ENCODE assay signal across 17 mouse cellular contexts in the genomic region with DNA sequence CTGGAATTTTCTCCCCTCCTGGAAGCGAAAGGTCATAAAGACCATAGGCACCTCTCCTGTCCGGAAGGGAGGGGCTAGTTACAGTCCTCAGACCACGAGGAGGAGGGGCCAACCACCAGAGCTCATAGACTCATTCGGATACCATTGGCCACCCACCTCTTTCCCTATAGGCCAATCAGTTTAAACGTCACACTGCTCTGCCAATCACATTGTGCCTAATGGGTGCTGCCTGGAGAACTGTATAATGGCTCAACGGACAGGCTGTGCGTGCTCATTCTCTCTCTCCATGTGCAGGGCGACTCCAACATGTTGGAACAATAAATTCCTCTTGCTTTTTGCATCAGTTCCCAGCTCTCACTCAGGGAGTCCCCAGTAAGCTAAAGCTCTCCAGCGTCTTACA. TPM values are rescaled to one million over a fixed set of nuclear protein-coding genes. Genes with fewer than 3 reads are reported as not detected.
DNase-seq lines count a peak whose midpoint lies in the region; ATAC-seq and TF ChIP-seq lines count a peak whose summit lies in the region.
"Had no signal": no experiment of that assay in that cellular context is flagged by ENCODE, and none has a peak within 500 bp of the region (broad histone marks: within the 10 kb centered on the region; RNA-seq: fewer than 3 reads in every experiment).

No protein-coding gene starts in this region.

- H3K9ac ChIP-seq in embryonic facial prominence, embryonic 11.5 days (replicated peaks; ENCODE audit: low read length), result no peak overlapping the region
- H3K9ac ChIP-seq in hindbrain, embryonic 16.5 days (ENCODE audit: low read depth, low read length), result no peak overlapping the region
- no peak overlapping the region for H3K9ac ChIP-seq in neural tube, embryonic 15.5 days (replicated peaks)
- H3K9ac ChIP-seq: embryonic facial prominence, embryonic 13.5 days; limb, embryonic 15.5 days had no signal

- no peaks in the 10 kb centered on the region for H3K4me1 ChIP-seq in embryonic facial prominence, embryonic 11.5 days (ENCODE audit: control insufficient read depth, insufficient read depth, low read length)
- H3K4me1 ChIP-seq in embryonic facial prominence, embryonic 10.5 days, result 0 out of 2 replicates have a peak, but pooled peaks cover 7% of the 10 kb centered on the region
- H3K4me1 ChIP-seq in spleen, adult 2 months (ENCODE audit: control insufficient read depth, insufficient read depth, insufficient read length), result peaks cover 12% of the 10 kb centered on the region; the same call in 1 of the 2 replicates
- no peaks in the 10 kb centered on the region for H3K4me1 ChIP-seq in hindbrain, embryonic 16.5 days (ENCODE audit: control insufficient read depth, insufficient read depth, low read depth, low read length)
- no peaks in the 10 kb centered on the region for H3K4me1 ChIP-seq in neural tube, embryonic 15.5 days
- peaks cover 14% of the 10 kb centered on the region for H3K4me1 ChIP-seq in heart, embryonic 10.5 days

- ATAC-seq in embryonic facial prominence, embryonic 11.5 days (replicated peaks; ENCODE audit: insufficient number of reproducible peaks, low FRiP score, low TSS enrichment, low read depth), result no peak
- ATAC-seq in hindbrain, embryonic 16.5 days, result peak; percentile 66
- ATAC-seq in neural tube, embryonic 15.5 days (ENCODE audit: low FRiP score), result peak; percentile 81
- ATAC-seq: lung, postnatal 0 days had no signal

- peak; percentile 7 for DNase-seq in embryonic facial prominence, embryonic 11.5 days (ENCODE audit: low spot score)
- no peak for DNase-seq in embryonic facial prominence, embryonic 10.5 days (ENCODE audit: low spot score)
- DNase-seq in spleen, adult 2 months (ENCODE audit: low read depth in 1 of 2, low spot score in 2 of 2), result no peak
- no peak for DNase-seq in spleen, adult 12 weeks (ENCODE audit: low spot score)
- DNase-seq in adrenal gland, adult 18-20 months (ENCODE audit: low spot score in 2 of 2), result no peak
- DNase-seq in heart, embryonic 10.5 days (ENCODE audit: low spot score), result no peak
- DNase-seq: adrenal gland, postnatal 10 days; kidney, postnatal 4 days; thymus, postnatal 25 days had no signal

- 49% methylated on average over 9 of the region's 9 CpGs for WGBS in embryonic facial prominence, embryonic 11.5 days
- 55% methylated on average over 9 of the region's 9 CpGs for WGBS in embryonic facial prominence, embryonic 10.5 days
- 87% methylated on average over 9 of the region's 9 CpGs for WGBS in spleen, adult 2 months
- WGBS in hindbrain, embryonic 16.5 days, result 54% methylated on average over 9 of the region's 9 CpGs
- 40% methylated on average over 9 of the region's 9 CpGs for WGBS in neural tube, embryonic 15.5 days
- 41% methylated on average over 9 of the region's 9 CpGs for WGBS in heart, embryonic 10.5 days

- no peaks in the 10 kb centered on the region for H3K9me3 ChIP-seq in embryonic facial prominence, embryonic 11.5 days (replicated peaks; ENCODE audit: control insufficient read depth, low read length)
- H3K9me3 ChIP-seq in embryonic facial prominence, embryonic 10.5 days, result 0 out of 2 replicates have a peak, but pooled peaks cover 2% of the 10 kb centered on the region
- no peaks in the 10 kb centered on the region for H3K9me3 ChIP-seq in hindbrain, embryonic 16.5 days (ENCODE audit: control insufficient read depth, low read length)
- no peaks in the 10 kb centered on the region for H3K9me3 ChIP-seq in neural tube, embryonic 15.5 days (replicated peaks)
- H3K9me3 ChIP-seq in heart, embryonic 10.5 days, result no peaks in the 10 kb centered on the region
- H3K9me3 ChIP-seq: limb, embryonic 15.5 days had no signal

- no peak for TF ChIP-seq CTCF in spleen, adult 2 months (IDR thresholded peaks at IDR 0.05; ENCODE audit: extremely low read depth, insufficient read depth, insufficient read length, insufficient replicate concordance)

- no peak overlapping the region for H3K4me3 ChIP-seq in embryonic facial prominence, embryonic 11.5 days (ENCODE audit: low read depth, low read length)
- H3K4me3 ChIP-seq in embryonic facial prominence, embryonic 10.5 days, result no peak overlapping the region
- H3K4me3 ChIP-seq in spleen, adult 2 months (ENCODE audit: extremely low read depth, insufficient read depth, insufficient read length), result no peak overlapping the region
- no peak overlapping the region for H3K4me3 ChIP-seq in hindbrain, embryonic 16.5 days (ENCODE audit: low read length)
- peak overlapping the region; percentile 14; the same call in 1 of the 2 replicates for H3K4me3 ChIP-seq in neural tube, embryonic 15.5 days (replicated peaks)
- no peak overlapping the region for H3K4me3 ChIP-seq in heart, embryonic 10.5 days
- H3K4me3 ChIP-seq: embryonic facial prominence, embryonic 13.5 days; limb, embryonic 15.5 days had no signal

- no peak overlapping the region for H3K27ac ChIP-seq in embryonic facial prominence, embryonic 11.5 days (replicated peaks; ENCODE audit: low read depth, low read length)
- no peak overlapping the region for H3K27ac ChIP-seq in embryonic facial prominence, embryonic 10.5 days (replicated peaks)
- H3K27ac ChIP-seq in spleen, adult 2 months (ENCODE audit: insufficient read depth, low read length), result 0 out of 2 replicates have a peak overlapping the region, but pooled peaks have one; percentile 19
- H3K27ac ChIP-seq in hindbrain, embryonic 16.5 days (ENCODE audit: low read depth, low read length), result no peak overlapping the region
- H3K27ac ChIP-seq in neural tube, embryonic 15.5 days (replicated peaks), result peak overlapping the region; percentile 38; the same call in 1 of the 2 replicates
- no peak overlapping the region for H3K27ac ChIP-seq in heart, embryonic 10.5 days
- H3K27ac ChIP-seq: embryonic facial prominence, embryonic 13.5 days; limb, embryonic 15.5 days had no signal

- H3K27me3 ChIP-seq in embryonic facial prominence, embryonic 11.5 days (ENCODE audit: control insufficient read depth, insufficient read depth, low read length), result no peaks in the 10 kb centered on the region
- peaks cover 42% of the 10 kb centered on the region for H3K27me3 ChIP-seq in embryonic facial prominence, embryonic 10.5 days (replicated peaks; ENCODE audit: low read depth, poor library complexity, severe bottlenecking)
- H3K27me3 ChIP-seq in spleen, adult 2 months (ENCODE audit: control insufficient read depth, insufficient read depth, low read length), result no peaks in the 10 kb centered on the region
- H3K27me3 ChIP-seq in hindbrain, embryonic 16.5 days (replicated peaks; ENCODE audit: control insufficient read depth, insufficient read depth, low read length), result no peaks in the 10 kb centered on the region
- H3K27me3 ChIP-seq in neural tube, embryonic 15.5 days (replicated peaks), result peaks cover 3% of the 10 kb centered on the region; the same call in 1 of the 2 replicates
- H3K27me3 ChIP-seq in heart, embryonic 10.5 days (ENCODE audit: insufficient read depth, poor library complexity, severe bottlenecking), result peaks cover 6% of the 10 kb centered on the region; the same call in 1 of the 2 replicates

- no peak for TF ChIP-seq POLR2A in spleen, adult 2 months (IDR thresholded peaks at IDR 0.05; ENCODE audit: low read depth, low read length)

- H3K36me3 ChIP-seq in embryonic facial prominence, embryonic 11.5 days (replicated peaks; ENCODE audit: control insufficient read depth, insufficient read depth, low read depth, low read length), result no peaks in the 10 kb centered on the region
- no peaks in the 10 kb centered on the region for H3K36me3 ChIP-seq in embryonic facial prominence, embryonic 10.5 days (replicated peaks)
- no peaks in the 10 kb centered on the region for H3K36me3 ChIP-seq in spleen, adult 2 months (ENCODE audit: control insufficient read depth, insufficient read depth, low read length)
- H3K36me3 ChIP-seq in hindbrain, embryonic 16.5 days (ENCODE audit: control insufficient read depth, insufficient read depth, low read length), result no peaks in the 10 kb centered on the region
- no peaks in the 10 kb centered on the region for H3K36me3 ChIP-seq in neural tube, embryonic 15.5 days
- no peaks in the 10 kb centered on the region for H3K36me3 ChIP-seq in heart, embryonic 10.5 days
- H3K36me3 ChIP-seq: embryonic facial prominence, embryonic 13.5 days; limb, embryonic 15.5 days had no signal

- H3K4me2 ChIP-seq in embryonic facial prominence, embryonic 11.5 days (ENCODE audit: low read depth, low read length), result no peak overlapping the region
- peak overlapping the region; percentile 3; the same call in 1 of the 2 replicates for H3K4me2 ChIP-seq in hindbrain, embryonic 16.5 days (ENCODE audit: low read length)
- peak overlapping the region; percentile 32 for H3K4me2 ChIP-seq in neural tube, embryonic 15.5 days
- H3K4me2 ChIP-seq: embryonic facial prominence, embryonic 13.5 days; limb, embryonic 15.5 days had no signal

RNA-seq across cellular contexts. Expression of a gene that starts 5.1 kb away (rescaled TPM):
- 97.8 and 110 TPM in 2 replicates for polyA plus RNA-seq in embryonic facial prominence, embryonic 11.5 days (2014; fragmentation: Nextera tagmentation; extraction: Ambion mirVana)
- polyA plus RNA-seq in embryonic facial prominence, embryonic 10.5 days (2016; fragmentation: Nextera tagmentation; extraction: Ambion mirVana), result 65.6 and 68.3 TPM in 2 replicates
- 34.3 and 34.5 TPM in 2 replicates for polyA plus RNA-seq in spleen, adult 2 months (2012; rRNA removed)
- polyA plus RNA-seq in hindbrain, embryonic 16.5 days (2015; fragmentation: Nextera tagmentation; extraction: Ambion mirVana), result 182 and 193 TPM in 2 replicates
- 164 and 177 TPM in 2 replicates for polyA plus RNA-seq in neural tube, embryonic 15.5 days (2015; fragmentation: Nextera tagmentation; extraction: Ambion mirVana)
- total RNA-seq in adrenal gland, adult 18-20 months (2021), result 10 to 100 TPM; 27.1 to 29.9 TPM
- 100 and 105 TPM in 2 replicates for polyA plus RNA-seq in heart, embryonic 10.5 days (2016; fragmentation: Nextera tagmentation; extraction: Ambion mirVana)

RNA-seq across cellular contexts. Expression of a gene that starts 49.2 kb away (rescaled TPM):
- 1.8 and 2.0 TPM in 2 replicates for polyA plus RNA-seq in embryonic facial prominence, embryonic 11.5 days (2014; fragmentation: Nextera tagmentation; extraction: Ambion mirVana)
- 1.4 and 1.5 TPM in 2 replicates for polyA plus RNA-seq in embryonic facial prominence, embryonic 10.5 days (2016; fragmentation: Nextera tagmentation; extraction: Ambion mirVana)
- 1.8 and 2.0 TPM in 2 replicates for polyA plus RNA-seq in spleen, adult 2 months (2012; rRNA removed)
- polyA plus RNA-seq in hindbrain, embryonic 16.5 days (2015; fragmentation: Nextera tagmentation; extraction: Ambion mirVana), result 2.8 and 4.3 TPM in 2 replicates
- polyA plus RNA-seq in neural tube, embryonic 15.5 days (2015; fragmentation: Nextera tagmentation; extraction: Ambion mirVana), result 2.9 and 4.6 TPM in 2 replicates
- total RNA-seq in adrenal gland, adult 18-20 months (2021), result 10 to 100 TPM; 13.3 to 14.0 TPM
- polyA plus RNA-seq in heart, embryonic 10.5 days (2016; fragmentation: Nextera tagmentation; extraction: Ambion mirVana), result 11.2 and 25.6 TPM in 2 replicates
- total RNA-seq: hematopoietic stem cell, adult 5-6 weeks; monocyte, adult 5-6 weeks had no signal

RNA-seq across cellular contexts. Expression of a gene that starts 52.9 kb away (rescaled TPM):
- polyA plus RNA-seq in embryonic facial prominence, embryonic 11.5 days (2014; fragmentation: Nextera tagmentation; extraction: Ambion mirVana), result not detected in 2 replicates
- polyA plus RNA-seq in embryonic facial prominence, embryonic 10.5 days (2016; fragmentation: Nextera tagmentation; extraction: Ambion mirVana), result not detected in 2 replicates
- polyA plus RNA-seq in spleen, adult 2 months (2012; rRNA removed), result not detected in 2 replicates
- polyA plus RNA-seq in hindbrain, embryonic 16.5 days (2015; fragmentation: Nextera tagmentation; extraction: Ambion mirVana), result 0.10 and 0.19 TPM in 2 replicates
- 0.08 and 0.12 TPM in 2 replicates for polyA plus RNA-seq in neural tube, embryonic 15.5 days (2015; fragmentation: Nextera tagmentation; extraction: Ambion mirVana)
- not detected for total RNA-seq in adrenal gland, adult 18-20 months (2021)
- 0.06 TPM in 1 of 2 replicates, not detected in the other for polyA plus RNA-seq in heart, embryonic 10.5 days (2016; fragmentation: Nextera tagmentation; extraction: Ambion mirVana)
- total RNA-seq: adrenal gland, postnatal 10 days; hematopoietic stem cell, adult 5-6 weeks; left cerebral cortex, adult 18-20 months; monocyte, adult 5-6 weeks had no signal
- polyA plus RNA-seq: embryonic facial prominence, embryonic 13.5 days; lung, postnatal 0 days had no signal

Comparison
In these comparisons a context has a peak if more than half of its experiments do, and no peak if none do; other contexts are left out.
1. H3K27ac ChIP-seq: peak in spleen, adult 2 months (single experiment) and neural tube, embryonic 15.5 days (single experiment); none in embryonic facial prominence, embryonic 11.5 days (single experiment), embryonic facial prominence, embryonic 10.5 days (single experiment), hindbrain, embryonic 16.5 days (single experiment) and heart, embryonic 10.5 days (single experiment).